Mouse (Mus musculus): ENCODE data around the gene Vsig2.

Gene Vsig2

DNA sequence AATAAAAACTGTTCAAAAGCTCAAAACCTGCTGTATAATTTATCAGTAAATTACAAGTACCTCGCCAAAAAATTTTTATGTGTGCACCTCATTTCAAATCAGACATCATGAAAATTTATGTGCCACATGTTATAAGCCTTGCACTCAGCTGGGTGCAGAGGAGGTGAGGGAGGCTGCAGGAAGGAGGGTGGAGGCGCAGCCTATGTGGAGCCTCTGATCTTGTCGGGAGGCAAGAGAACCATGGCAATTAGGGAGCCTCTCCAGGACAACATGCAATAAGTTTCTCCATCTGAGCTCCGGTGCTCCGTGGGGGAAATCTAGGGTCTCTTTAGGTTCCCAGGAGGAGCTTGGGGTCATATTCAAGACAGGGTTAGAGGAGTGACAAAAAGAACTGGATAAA, 28.4 kb downstream of the Vsig2 start:
- no peak for DNase-seq

GRCm38 (mm10) chr9:37567892-37568604, 29.0 kb downstream of the Vsig2 start:
- peak; percentile 51 for DNase-seq

DNA sequence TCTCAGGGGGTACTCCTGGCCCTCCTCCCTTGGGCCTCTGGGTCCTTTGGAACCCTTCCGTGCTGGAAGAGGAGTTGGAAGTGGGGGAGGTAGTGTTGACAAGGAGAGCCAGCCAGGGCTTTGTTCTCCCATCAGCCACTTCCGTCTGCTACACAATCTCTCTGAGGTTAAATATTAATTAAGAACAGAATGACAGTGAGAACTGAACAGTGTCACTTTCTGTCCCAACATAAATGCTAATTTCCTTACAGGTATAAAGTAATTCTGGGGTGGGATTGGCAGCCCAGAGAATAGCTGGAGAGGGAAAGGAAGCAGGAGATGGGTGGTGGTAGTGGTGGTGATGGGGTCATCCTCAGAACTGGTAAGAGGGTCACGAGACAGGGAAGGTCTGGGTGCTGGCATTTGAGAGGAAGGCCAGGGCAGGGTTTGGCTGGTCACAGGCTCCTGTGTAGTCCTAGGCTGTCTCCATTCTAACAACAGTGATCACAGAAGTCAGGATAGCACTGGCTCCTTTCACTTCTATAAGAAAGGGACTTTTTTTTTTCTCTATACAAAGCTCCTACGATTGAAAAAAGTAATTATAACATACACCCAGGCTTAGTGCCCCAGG, 29.7 kb downstream of the Vsig2 start:
- peak; percentile 35 for DNase-seq

GRCm38 (mm10) chr9:37569231-37569835, 30.3 kb downstream of the Vsig2 start:
- no peak for DNase-seq

GRCm38 (mm10) chr9:37572204-37572876, 33.3 kb downstream of the Vsig2 start:
- no peak for DNase-seq

GRCm38 (mm10) chr9:37576436-37576930, 37.4 kb downstream of the Vsig2 start:
- DNase-seq = peak; percentile 15

DNA sequence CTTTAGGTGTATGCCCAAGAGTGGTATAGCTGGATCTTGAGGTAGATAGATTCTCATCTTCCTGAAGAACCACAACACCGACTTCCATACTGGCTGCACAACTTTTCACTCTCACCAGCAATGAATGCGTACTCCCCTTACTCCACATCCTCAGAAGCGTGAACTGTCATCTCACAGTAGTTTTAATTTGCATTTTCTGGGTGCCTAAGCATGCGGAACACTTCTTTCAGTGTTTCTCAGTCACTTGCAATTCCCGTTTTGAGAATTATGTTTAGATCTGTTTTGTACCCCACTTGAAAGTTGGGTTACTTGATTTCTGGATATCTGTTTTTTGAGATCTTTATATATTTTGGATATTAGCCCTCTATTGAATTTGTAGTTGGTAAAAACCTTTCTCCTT, 44.5 kb downstream of the Vsig2 start:
- no peak for DNase-seq

DNA sequence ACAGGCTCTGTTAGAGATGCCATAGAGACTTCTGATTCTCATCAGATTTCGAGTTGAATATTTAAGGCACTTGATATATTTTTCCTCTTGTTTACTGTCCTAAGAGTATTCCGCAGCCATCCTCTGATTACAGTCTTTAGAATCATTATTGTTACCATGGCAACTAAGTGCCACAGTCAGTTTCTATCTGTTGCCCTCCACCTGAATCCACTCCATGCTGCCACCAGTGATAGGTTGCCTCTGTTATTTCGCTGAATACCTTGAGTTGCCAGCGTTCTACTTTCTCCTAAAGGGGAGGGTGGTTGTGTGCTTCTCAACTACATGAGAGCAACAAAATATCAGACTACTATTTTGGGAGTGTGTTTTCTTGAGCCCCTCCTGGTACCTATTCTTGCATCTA, 47.7 kb downstream of the Vsig2 start:
- no peak for DNase-seq

DNA sequence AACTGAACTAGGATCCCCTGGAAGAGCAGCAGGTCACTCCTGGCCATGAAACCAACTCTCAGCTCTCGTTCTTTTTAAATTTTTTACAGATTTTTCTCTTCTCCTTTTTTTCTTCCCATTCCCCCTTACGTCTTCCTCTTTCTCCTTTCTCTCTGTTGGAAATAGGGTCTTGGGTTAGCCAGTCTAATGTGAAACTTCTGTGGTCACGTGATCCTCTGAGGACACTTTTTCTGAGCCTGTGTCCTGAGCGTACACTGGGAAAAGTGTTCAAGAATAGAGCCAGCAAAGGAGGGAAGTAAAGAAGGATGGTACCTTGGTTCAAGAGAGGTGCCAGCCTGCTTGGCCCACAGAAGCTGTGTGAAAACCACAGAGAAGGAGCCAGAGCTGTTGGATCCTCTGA, 51.3 kb downstream of the Vsig2 start:
- DNase-seq = no peak

GRCm38 (mm10) chr9:37592025-37592424, 53.0 kb downstream of the Vsig2 start:
- DNase-seq = no peak

DNA sequence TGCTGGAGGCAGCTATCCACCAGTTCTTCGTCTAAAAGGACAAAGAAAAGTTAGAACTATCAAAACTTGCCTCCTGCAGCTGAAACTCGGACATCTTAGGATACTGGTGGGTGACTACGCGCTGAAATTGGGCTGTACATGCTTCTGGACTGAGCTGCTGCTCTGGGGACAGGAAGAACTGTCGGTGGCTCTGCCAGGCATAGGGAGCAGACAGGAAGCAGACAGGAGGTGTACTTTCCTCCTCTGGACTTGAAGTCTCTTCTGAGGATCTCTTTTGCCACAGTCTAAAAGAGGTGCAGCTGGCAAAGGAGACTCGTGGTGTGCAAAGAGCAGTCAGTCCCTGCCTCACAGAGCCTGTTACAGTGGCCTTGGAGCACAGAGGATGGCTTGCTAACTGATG, 53.6 kb downstream of the Vsig2 start:
- DNase-seq = no peak

DNA sequence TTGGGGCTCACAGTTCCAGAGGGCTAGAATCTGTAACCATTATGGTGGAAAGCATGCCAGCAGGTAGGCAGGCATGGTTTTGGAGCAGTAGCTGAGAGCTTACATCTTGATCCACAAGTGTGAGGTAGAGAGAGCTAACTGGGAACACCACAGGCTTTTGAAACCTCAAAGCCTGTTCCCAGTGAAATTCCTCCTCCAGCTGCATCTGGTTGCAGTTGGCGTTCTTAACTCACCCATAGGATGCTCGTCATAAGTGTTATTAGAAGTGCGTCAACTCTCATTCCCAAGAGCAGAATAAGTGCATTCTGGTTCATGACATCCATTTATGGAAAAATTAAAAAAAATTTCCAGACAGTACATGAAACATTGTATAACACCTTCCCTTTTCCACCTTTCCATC, 54.6 kb downstream of the Vsig2 start:
- DNase-seq = no peak

All from kidney, postnatal 10 days (tissue).